Mouse (Mus musculus) neural tube, embryonic 10.5 days (tissue): ENCODE results near the gene Six2.
A peak's percentile ranks its signal among the peaks of the same experiment; 100 is the strongest.

Experiments
- DNase-seq: peaks from one replicate; pipeline ENCODE4 v3.0.0-alpha.2; 2017; ENCODE audit warnings: low spot score; ENCODE audit errors: extremely low spot score

Gene Six2

DNA sequence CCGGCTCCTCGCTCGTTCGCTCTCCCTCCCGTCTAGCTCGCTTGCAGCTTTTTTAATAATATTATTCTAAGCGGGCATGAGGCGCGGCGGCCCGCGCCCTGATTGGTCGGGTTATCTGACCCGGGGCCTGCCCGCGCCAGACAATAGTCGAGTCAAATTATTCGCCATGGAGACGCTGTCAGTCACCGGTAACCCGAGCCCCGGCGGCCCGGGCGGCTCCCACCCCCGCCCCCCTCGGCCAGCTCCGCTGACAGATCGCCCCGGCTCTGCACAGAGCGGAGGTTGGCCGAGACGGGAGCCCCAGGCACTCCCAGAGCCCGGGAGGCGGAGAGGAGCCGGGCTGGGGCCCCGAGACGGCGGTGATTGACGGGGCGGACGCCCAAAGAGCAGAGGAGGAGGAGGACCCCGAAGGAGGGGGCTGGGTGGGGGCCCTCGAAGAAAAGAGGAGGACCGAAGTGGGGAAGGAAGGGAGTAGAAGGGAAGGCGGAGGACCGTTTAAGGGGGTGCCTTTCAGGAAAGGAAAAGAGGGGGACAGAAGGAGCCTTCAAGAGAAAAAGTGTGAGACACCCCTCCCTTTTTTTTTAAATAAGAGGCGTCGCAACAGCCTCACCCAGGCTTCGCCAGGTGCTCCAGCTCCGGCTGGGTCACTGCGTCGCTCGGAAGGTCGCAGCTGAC, at the start of gene Six2:
Six2 (minus strand) TSS at position 39 of the 675 bp plus-strand sequence.
- DNase-seq, result peak; percentile 94

DNA sequence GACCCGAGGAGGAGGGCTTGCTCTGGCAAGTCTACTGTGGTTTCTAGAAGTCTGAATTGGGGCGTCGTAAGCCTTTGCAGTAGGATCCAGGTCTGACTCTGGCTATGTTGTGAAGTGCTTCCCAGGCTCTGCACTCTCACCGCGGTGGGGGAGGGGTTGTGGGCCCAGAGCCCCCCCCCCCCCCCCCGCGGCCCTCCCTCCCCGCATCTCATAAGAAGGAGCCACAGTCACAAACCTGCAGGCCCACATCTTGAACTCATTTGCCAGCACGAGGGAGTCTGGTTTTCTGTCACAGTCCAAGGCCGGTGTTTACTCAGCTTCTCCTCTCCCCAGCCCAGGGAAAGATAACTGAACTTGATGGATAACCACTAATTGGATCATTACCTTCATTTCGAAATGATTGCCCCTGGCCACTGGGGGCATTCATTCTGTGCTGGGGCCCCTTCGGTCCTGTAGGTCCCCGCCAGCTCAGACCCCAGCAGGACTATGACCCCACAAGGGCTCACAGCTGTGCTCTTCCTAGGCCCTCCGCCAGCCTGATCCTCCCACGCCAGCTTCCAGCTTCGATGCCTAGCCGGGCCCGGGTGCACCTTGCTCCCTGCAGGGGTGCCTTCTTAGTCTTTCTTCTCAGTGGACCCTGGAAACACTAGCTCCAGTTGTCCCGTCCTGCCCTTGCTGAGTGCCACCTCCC, 49.2 kb upstream of the Six2 start:
- peak; percentile 76 for DNase-seq

DNA sequence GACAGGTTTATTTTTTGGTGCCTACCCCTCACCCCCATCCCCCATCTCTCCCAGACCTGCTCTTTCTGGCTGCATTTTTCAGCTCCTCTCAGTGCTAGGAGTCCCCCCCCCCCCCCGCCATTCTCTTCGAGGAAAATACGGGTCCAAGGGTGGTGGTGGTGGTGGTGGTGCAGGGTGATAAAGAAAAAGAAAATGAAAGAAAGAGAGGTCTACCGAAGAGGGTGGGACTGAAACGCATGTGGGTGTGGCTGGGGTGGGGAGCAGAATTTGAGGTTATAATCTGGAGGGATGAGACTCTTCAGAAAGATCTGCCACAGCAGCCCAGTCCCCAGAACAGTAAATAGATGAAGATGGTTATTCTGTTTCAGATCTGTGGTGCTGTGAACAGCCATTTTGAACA, 43.3 kb upstream of the Six2 start:
- no peak for DNase-seq

DNA sequence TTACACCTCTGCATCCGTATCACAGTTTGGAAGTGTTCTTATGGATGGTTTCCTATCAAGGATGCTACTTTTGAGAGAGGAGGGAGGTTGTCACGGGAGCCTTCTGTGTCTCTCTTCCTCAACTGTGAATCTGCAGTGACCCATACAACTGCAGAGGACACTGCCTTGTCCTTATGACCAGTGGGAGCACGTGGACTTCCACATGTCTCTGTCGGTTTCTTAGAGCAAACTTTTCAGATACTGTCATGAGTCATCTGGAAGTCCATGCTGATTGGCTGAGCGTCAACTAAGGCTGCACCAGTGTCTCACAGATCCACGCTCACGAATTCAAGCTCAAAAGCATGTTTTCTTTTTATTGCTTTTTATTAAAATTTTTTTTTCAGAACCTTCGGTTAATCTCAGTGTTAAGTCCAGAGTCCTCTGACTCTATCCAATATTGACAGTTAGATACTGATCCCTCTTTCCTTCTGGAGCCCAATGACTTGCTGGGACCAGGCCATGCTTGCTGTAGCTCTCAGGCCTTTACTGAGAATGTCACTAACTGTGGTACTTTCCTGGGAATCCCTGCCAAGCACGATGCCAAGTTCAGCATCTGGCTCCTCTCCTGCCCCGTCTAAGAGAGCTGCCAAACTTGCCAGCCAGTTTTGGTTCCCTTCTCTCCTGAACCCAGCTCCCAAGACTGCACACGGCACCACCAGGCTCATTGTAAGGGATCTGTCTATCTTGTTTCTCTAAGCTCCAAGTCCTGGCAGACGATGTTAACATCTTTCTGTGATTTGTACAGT, 42.3 kb upstream of the Six2 start:
- no peak for DNase-seq

DNA sequence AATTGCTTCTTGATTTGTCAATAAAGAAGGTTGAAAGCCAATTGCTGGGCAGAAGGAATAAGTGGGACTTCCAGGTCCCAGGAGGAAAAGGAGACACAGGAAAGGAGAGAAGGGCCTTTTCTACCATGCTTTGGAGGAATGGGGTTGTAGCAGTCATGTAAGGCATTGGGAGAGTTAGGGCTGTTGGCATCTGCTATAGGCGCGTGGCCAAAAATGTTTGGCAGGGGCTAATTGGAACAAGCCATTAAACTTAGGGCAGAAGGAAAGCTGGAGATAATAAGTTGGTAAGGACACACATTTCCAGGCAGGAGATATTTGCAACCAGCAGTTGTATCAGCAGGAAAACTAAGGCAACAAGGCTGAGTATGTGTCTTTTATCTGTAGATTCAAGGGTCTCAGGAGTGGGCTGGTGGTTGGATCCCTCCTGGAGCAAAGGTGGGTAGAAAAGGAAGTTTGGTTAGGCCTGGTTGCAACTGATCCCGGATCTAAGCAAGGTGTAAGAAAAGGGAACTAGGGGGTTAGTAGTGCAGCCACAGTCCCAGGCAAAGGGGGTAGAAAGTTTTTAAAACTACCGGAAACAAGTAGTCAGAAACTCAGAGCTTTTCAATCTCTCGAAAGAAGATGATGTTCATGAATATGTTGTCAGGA, 40.1 kb upstream of the Six2 start:
- DNase-seq, result no peak

DNA sequence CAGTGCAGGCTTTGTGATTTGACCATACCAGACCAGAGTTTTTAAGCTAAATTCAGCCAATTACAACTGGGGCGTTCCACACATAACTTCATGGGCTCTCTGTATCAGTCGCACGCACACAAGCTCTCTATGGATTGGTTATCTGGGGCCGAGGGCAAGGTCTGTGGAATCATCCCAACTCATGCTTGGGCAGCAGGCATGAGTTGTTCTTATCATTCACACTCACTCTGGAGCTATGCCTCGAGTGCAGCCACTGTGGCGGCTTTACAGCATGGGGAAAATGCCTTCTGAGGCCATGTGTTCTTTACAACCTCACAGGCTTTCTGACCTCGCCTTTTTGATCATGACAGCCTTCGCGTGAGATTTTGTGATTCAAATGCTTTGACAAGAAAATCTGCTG, 37.9 kb upstream of the Six2 start:
- no peak for DNase-seq

DNA sequence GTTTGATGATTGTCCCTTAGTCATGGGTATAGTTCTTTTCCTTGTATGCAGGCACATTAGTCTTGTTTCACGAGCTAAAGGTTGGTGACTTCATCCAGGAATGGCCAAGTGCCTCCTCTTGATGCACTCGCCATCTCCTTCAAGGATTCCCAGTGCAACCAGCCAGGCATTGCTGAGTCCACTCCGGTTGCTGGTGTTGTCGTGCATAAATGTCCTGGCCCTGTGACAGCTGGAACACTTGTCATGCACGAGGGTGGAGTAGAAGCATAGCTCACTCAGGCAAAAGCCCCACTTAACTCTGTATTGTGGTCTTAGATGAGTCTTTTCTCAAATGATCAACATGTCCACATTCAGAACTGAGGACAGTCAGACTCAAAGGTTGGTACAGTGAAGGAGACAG, 35.1 kb upstream of the Six2 start:
- DNase-seq, result no peak

DNA sequence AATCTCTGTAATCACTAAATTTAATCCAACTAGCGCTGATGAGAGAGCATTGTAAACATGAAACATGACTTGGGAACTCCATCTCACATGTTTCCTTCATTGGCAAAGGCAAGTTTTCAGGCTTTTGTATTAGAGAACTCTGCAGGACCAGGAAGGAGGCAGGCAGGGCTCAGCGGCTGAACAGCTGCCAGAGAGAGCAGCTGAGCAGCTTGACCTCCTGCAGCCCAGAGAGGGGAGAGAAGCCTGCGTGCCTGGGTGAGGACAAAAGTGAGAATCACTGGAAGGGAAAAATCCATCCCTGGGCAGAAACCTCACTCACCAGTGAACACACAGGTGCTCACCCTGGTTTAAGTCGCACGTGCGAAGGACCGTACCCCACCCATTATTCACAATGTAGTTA, 29.2 kb upstream of the Six2 start:
- DNase-seq, result no peak

DNA sequence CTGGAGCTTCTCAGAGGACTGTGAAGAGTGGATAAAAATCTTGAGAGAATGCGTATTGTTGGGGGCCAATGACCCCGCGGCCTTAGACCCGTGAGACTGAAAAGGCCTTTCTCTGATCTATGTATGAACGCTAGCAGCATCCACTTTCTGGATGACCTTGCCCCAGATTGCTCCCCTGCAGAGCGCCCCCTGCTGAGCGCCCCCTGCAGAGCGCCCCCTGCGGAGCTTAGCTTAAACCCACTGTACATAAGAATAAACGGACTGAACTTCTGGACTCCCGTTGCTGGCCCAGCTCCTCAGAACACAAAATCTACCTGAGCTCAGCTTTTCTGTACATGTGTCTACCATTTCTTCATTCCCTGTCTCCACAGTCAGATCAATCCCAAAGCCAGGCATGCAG, 27.7 kb upstream of the Six2 start:
- no peak for DNase-seq

DNA sequence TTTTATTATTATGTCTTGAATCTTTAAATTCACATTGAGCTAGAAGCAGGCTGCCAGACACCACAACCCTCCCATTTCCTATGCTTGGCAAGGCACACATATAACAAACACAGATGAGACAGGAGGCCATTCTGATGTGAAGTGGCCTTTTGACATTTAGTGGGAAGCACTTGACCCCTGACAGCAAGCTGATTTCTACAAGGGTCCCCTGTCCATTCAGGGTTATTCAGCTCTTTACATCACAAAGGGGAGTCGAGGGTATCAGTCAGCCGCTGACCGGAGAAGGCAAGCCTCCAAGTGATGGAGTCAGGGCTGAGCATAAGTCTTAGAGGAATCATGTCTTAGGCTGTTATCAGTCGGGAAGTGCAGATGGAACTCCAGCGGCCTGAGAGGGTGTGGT, 26.3 kb upstream of the Six2 start:
- DNase-seq, result no peak

DNA sequence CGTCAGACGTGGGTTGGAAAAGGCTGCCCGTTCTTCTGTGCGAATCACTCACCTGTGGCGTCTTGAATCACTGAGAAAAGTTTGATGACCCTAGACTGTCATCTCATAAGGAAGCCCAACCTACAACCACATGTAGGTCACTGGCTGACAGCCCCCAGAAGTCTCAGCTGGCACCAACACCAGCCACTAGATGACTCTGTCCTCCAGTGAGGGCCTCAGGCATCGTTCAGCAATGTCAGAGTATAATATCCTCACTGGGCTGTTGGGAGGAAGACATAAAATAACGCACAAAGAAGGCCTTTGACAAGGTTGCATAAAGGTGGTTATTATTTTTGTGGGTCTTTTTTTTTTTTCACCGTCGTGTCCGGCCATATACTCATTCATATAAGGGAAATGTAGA, 24.8 kb upstream of the Six2 start:
- no peak for DNase-seq

DNA sequence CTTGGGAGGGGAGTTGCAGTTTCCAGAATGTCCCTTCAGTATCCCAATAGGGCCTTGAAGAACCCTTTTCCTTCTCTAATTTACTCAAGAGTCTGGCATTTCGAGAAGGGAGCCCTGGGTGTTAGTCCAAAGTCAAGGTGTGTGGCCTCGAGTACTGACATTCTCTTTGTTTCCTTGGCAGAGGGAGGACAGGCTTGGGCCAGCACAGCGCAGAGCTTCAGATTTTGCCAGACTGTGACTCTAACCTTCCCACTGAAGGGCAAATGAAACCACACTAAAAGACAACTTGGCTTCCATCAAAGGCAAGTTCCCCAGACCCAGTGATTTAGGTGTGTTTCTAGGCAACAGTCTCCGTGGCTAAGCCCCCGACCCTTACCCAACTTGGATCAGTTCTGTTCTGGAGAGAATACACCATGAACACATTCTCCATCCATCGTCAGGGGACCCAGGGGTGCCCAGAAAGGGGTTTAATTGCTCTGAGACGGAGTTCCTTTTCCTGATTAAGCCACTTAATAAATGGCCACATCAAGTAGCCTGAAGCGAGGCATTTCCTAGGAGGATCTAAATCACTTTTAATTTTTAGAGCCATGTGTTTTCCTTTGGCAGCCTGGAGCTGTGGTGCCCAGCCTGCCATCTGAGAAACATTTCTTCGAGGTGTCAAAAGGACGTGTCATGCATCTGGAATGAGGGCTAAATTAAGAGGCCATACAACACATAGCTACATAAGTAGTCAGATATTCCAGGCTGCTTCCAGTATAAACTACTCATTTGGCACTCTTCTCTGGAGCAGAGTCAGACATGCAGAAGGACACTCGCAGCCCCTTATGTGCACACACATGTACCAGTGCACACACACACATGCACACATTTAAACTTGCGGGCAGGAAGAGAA, 16.5 kb upstream of the Six2 start:
- DNase-seq, result no peak

DNA sequence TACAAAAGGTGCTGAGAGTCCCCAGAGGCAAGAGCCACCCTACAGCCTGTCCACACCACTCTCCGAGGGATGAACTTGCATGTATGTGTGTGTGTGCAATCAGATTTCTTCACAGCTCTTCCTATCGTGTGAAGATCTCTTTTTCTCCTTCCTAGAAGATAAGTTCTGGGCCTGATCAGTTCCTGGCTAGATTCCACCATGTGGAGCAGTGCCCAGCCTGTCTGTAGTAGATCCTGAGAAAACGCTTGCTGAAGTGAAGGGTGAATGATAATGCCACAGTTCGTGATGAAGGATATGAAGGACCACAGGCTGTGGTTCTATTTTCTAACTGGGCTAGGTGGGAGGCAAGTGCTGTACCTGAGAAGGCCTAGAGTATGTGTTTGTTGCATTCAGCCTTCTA, 12.0 kb upstream of the Six2 start:
- DNase-seq, result no peak

DNA sequence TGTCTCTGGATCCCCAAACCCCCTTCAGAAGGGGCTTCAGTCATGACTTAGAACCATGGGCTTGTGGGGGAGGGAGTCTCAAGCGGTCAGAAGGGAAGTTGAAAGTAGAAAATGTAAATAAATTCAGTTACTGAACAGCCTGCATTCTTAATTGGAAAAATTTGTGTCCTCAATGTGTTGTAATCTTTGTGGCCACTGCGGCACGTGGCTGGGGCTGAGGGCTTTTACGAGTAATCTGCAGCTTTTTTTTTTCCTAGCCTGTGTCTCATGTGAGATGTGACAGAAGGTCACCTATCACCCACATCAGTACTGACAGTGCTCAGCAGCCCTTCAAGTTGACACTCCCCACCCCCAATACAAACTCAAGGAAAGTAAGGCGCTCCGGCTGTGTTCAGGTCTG, 10.6 kb upstream of the Six2 start:
- no peak for DNase-seq

DNA sequence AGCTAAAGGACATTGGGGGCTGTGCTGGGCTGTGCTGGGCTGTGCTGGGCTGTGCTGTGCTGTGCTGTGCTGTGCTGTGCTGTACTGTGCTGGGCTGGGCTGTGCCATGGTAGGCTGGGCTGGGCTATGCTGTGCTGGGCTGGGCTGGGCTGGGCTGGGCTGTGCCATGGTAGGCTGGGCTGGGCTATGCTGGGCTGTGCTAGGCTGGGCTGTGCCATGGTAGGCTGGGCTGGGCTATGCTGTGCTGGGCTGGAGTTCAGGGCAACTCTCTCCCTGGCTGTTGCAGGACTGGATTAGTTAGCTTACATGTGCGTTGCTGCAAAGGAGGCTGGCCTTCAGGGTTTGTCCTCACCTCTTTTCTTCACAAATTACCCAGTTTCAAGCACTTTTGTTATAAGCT, 9.9 kb upstream of the Six2 start:
- no peak for DNase-seq

DNA sequence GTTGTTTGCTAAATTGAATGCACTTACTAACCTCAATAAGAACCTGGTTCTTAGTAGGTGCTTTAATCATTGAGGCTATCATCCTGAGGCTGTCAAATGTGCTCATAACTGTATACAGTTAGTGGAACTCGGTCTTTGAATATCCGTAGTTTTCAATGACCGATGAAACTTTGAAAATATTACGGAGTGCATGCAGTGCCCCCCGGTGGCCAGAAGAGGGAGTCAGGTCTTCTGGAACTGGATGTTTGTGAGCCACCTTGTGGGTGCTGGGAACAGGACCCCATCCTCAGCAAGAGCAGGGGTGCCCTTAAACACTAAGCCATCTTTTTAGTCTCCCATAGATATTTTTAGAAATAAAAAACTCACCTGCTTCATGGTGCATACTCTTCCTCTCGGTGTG, 6.4 kb upstream of the Six2 start:
- no peak for DNase-seq

DNA sequence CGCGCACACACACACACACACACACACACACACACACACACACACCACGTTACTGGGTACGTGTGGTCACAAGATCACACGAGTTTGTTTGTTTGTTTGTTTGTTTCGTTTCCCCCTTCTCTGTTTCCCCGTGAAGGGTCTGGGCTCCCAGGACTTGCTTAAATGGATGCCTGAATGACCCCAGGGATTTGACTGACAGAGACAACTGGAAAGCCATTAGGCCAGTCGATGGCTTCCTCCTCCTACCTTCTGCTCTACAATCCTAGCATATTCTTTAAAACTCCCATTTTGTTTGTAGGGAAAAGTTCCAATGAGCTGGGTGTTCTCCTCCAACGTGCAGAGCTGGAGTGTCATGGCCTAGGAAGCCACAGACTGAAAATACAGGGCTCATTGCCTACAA, 5.0 kb upstream of the Six2 start:
- no peak for DNase-seq

DNA sequence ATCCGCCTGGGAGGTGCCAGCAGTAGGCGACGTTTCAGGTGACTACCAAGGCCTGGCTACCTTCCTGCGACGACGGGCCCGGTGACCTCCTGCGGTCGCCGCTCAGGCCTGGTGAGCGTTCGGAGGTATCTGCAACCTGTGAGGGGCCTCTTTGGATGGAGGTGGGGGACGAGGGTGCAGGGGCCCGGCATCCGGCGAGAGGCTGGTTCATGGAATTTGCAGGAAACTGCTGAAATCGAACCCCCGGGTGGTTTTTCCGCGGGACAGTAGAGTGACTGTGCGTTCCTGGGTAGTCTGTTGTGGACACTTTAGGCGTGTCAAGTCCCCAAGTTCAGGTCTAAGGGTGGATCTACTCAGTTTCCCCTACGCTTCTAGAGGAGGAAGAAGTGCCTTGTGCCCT, 4.5 kb upstream of the Six2 start:
- no peak for DNase-seq

DNA sequence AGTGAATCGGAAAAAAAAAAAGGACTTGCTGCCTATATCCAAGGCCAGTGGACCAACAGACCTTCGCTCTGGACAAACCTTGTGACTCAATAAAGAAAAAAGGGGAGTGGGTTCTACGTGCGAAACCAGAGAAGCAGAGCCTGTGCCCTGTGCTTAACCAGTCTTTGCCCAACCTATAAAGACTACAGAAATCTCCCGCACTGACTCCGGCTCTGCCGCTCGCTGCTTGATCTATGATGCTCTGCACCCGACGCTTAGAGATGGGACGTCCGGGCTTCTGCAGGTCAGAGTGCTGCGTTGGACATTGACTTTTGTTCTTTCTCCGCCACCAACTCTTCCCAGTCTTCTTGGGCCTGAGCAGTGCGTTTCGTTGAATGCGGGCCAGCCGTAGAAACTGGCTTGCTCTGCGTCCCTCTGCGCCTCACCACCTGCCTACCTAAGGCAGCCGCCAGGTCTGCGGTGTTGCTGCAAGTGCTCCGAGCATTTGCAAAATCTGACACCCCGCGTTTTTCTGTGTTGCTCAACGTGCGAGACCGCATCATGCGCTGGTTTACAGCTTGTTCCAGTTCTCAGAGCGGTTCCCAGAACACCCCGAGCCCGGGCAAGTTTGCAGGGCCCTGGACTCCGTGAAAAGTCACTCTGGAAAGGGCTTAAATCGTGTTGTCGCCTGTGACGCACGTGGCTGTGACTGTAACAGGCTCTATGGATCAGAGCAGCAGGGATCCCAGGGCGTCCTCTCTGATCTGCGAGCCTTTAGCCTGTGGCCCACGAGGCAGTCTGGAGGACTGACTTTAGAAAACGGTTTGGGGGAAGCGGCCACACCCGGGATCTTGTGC, 3.8 kb upstream of the Six2 start:
- peak; percentile 72 for DNase-seq

DNA sequence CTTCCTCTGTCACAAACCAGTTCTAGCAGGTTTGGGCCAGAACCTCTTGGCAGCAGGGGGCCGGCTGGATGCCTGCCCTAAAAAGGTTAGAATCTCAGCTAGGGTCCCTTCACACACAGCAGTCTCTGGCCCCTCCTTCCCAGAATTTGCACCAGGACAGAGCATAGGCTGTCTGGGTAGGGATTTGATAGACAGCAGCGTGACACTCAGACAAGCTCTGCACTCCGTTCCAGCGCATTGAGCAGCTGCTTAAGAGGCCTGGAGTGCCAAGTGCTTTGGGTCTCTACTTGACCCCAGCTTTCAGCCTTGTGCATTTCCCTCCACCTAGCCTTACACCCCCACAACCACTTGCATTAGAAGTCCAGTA, 2.9 kb upstream of the Six2 start:
- no peak for DNase-seq
